Mouse (Mus musculus) urinary bladder, postnatal 25 days (tissue): Measurements from ENCODE around the gene Rpp25.

ENCODE experiments used
- DNase-seq: peaks from one replicate; pipeline ENCODE4 v3.0.0; 2022; ENCODE audit warnings: low spot score

Rpp25 gene

GRCm38 (mm10) chr9:57521056-57521911 is 17.5 kb downstream of the Rpp25 start, which contains the start of gene Cox5a:
TSS of gene Cox5a (plus strand) at chr9:57521274.
- DNase-seq = peak; percentile 97

GRCm38 (mm10) chr9:57522114-57522860 is 18.5 kb downstream of the Rpp25 start:
- no peak for DNase-seq

- no peak for DNase-seq
Measured at GRCm38 (mm10) chr9:57522861-57523246, 19.0 kb downstream of the Rpp25 start.

GRCm38 (mm10) chr9:57523754-57524153 is 19.9 kb downstream of the Rpp25 start:
- DNase-seq = no peak

- no peak for DNase-seq
Measured at GRCm38 (mm10) chr9:57524439-57524838, 20.6 kb downstream of the Rpp25 start.

- no peak for DNase-seq
Measured at GRCm38 (mm10) chr9:57525516-57525915, 21.7 kb downstream of the Rpp25 start.

- no peak for DNase-seq
Measured at GRCm38 (mm10) chr9:57526435-57526834, 22.6 kb downstream of the Rpp25 start.

- no peak for DNase-seq
Measured at GRCm38 (mm10) chr9:57531946-57532345, 28.1 kb downstream of the Rpp25 start.

GRCm38 (mm10) chr9:57536362-57536761 is 32.5 kb downstream of the Rpp25 start:
- no peak for DNase-seq

GRCm38 (mm10) chr9:57537044-57537727 is 33.4 kb downstream of the Rpp25 start, which contains the start of gene Fam219b:
TSS of gene Fam219b (plus strand) at chr9:57537528.
- DNase-seq = peak; percentile 89

- DNase-seq = peak; percentile 28
Measured at GRCm38 (mm10) chr9:57537728-57538181, 33.9 kb downstream of the Rpp25 start.

- DNase-seq = no peak
Measured at GRCm38 (mm10) chr9:57539550-57539949, 35.7 kb downstream of the Rpp25 start.

GRCm38 (mm10) chr9:57541312-57541711 is 37.5 kb downstream of the Rpp25 start:
- no peak for DNase-seq

- no peak for DNase-seq
Measured at GRCm38 (mm10) chr9:57543951-57544350, 40.1 kb downstream of the Rpp25 start.

GRCm38 (mm10) chr9:57547287-57547686 is 43.5 kb downstream of the Rpp25 start:
- no peak for DNase-seq

GRCm38 (mm10) chr9:57547869-57548268 is 44.0 kb downstream of the Rpp25 start:
- no peak for DNase-seq

- no peak for DNase-seq
Measured at GRCm38 (mm10) chr9:57549186-57549585, 45.4 kb downstream of the Rpp25 start.

GRCm38 (mm10) chr9:57550126-57550862 is 46.5 kb downstream of the Rpp25 start:
- DNase-seq = no peak

GRCm38 (mm10) chr9:57552139-57552887 is 48.5 kb downstream of the Rpp25 start, which contains the start of gene Mpi:
TSS of gene Mpi (minus strand) at chr9:57552763.
- DNase-seq = peak; percentile 65

- DNase-seq = no peak
Measured at GRCm38 (mm10) chr9:57553119-57553518, 49.3 kb downstream of the Rpp25 start.

GRCm38 (mm10) chr9:57554753-57555152 is 50.9 kb downstream of the Rpp25 start:
- DNase-seq = no peak
